Mouse (Mus musculus): Measurements from ENCODE around the gene Stmnd1.
A peak's percentile ranks its signal among the peaks of the same experiment; 100 is the strongest.
"Not testable (repeated sequence)": the region's sequence is repeated elsewhere in the genome, so short reads cannot be mapped to it uniquely, and the experiment has no call there.

The Stmnd1 gene

GRCm38 (mm10) chr13:46273453-46274110 lies at the start of gene Stmnd1:
Stmnd1 (plus strand) TSS chr13:46273721.
- no peak for DNase-seq (ENCODE audit: low spot score in 2 of 2)

GRCm38 (mm10) chr13:46226956-46227355 lies 46.6 kb upstream of the Stmnd1 start:
- DNase-seq (ENCODE audit: low spot score in 2 of 2): no peak

GRCm38 (mm10) chr13:46227486-46227885 lies 46.0 kb upstream of the Stmnd1 start:
- no peak for DNase-seq (ENCODE audit: low spot score in 2 of 2)

DNA sequence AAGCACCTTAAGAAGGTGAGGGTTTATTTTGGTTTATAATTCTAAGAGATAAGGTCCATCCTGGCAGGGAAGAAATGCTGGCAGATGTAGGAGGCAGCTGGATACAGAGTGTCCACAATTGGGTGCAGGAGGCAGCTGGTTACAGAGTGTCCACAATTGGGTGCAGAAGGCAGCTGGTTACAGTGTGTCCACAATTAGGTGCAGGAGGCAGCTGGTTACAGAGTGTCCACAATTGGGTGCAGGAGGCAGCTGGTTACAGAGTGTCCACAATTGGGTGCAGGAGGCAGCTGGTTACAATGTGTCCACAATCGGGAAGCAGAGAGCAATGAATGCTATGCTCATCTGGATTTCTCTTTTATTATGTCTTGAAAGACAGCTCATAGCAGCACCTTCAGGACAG lies 44.8 kb upstream of the Stmnd1 start:
- not testable (repeated sequence) for DNase-seq (ENCODE audit: low spot score in 2 of 2)

- no peak for DNase-seq (ENCODE audit: low spot score in 2 of 2)
These were observed 41.9 kb upstream of the Stmnd1 start for GRCm38 (mm10) chr13:46231514-46232085.

DNA sequence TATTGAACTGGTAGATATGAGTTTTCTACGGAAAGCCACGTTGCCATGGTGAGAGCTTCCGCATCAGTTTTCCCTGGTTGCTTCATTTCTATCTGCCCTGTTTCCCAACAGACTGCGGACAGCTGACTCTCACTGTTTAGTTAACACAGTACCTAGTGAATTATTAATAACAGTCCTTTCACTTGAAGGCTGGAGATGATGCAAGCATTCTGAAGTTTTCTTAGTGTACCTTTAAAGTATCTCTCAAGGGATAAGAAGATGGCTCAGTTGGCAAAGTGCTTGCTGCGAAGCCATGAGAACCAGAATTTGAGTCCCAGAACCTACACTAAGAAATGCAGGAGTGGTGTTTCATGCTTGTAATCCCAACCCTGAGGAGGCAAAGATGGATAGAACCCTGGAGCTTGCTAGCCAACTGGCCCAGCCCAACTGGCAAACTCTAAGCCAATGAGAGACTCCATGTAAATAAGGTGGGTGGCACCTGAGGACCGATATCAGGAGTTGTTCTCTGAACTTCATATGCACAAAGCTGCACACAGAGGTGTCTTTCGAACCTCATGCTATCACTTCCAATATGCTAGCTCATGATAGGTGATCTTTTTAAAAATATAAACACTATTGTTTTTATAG lies 35.7 kb upstream of the Stmnd1 start:
- no peak for DNase-seq (ENCODE audit: low spot score in 2 of 2)

GRCm38 (mm10) chr13:46238796-46239195 lies 34.7 kb upstream of the Stmnd1 start:
- no peak for DNase-seq (ENCODE audit: low spot score in 2 of 2)

DNA sequence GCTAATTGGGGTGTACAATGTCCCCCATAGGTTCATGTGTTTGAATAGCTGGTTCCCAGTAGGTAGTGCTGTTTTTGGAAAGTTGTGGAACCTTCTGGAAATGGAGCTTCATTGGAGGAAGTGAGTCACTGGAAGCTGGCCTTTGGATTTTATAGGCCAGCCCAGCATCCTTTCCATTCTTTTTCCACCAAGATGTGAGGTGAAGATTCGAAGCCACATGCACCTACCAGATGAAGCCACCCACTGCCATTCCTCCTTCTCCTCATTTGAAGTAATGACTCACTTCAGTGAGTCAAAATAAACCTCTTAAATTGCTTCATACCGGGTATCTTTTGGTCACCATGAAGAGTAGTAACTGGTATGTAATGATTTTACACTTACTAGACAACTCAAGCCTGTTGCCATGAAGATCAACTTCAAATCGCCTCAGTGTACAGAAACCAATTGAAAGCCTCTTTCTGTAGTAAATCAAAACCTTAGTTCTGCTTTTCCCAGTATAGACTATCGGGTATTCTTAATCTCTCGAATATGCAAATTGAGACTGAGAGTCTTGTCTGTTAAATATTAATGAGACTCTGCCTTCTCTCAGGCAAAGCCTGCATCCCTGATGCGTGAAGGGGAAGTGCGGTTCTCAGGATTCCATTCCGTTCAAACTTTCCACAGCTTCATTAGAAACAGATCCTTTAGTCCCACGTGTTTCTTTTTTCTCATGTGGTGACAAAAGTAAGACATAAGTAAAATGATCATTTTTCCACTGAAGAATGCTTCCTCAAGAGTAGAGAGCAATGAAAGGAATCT lies 31.9 kb upstream of the Stmnd1 start:
- DNase-seq (ENCODE audit: low spot score in 2 of 2): no peak

DNA sequence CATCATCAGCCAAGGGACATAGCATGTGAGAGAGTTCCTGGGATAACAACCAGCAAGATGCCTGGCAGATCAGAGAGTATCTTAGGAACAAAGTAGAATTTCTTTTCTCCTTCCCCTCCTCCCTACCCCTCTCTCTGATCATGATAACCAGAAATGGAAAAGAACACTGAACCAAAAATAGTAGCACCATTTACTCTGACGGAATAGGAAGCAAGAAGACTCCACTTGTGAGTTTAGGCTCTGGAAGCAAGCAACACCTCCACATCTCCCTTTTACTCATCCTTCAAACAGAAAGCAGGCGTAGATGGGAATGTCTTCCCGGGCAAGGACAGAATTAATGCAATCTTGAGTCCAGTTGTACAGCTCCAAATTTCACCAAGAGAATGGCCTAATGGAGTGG lies 19.8 kb upstream of the Stmnd1 start:
- no peak for DNase-seq (ENCODE audit: low spot score in 2 of 2)

DNA sequence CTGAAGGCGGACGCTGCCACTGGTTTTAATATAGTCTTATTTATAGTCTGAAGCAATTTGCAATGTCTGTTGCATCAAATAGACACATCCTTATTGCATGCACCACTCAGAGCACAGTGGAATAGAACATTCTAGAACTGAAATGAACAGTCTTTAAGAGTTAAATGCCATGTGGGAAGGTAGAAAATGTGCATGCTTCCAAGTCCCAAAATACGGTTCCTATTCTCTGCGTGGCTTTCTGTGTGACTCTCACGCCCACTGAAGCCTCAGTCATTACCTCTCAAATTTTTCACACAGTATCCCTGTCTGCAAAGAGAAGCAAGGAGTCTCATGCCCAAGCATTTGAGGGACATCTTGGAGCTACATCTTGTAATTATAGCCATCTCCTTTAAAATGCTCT lies 19.4 kb upstream of the Stmnd1 start:
- DNase-seq (ENCODE audit: low spot score in 2 of 2): no peak

DNA sequence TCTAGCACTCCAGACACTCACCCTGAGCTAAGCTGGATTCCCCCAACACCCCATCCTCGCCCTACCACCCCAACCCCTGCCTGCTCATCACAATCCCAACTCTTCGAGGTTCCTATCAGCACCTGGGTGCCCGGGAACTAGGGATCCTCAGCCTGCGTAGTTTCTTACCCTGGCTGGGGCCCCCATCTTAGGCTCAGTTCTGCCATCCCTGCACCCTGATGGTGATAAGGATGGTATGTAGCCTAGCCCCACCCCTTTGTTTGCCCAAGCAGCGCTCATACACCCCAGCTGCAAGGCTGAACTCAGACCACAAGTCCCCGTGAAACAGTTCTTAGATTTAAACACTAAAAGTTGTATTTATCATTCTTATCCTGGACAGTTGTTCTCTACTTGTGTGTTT lies 17.9 kb upstream of the Stmnd1 start:
- peak in 1 of 2 experiments; percentile 8 for DNase-seq (ENCODE audit: low spot score in 2 of 2)

DNA sequence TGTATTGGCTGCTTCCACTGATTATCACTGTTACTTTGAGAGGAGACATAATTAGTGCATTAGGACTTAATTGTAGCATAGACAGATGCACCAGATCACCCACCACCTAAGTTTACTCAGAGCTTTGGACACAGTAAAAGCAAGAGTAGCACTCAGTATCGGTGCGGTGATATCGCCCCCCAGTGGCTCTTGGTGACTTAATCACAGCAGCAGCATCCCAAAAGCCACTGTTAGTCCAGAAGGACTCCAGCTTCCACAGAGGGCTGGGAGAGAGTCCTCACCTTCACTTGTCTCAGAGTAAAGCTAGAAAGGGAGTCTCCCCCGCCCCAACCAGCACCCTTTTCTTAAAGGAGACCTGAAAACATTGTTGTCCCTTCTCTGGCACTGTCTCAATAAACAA lies 15.7 kb upstream of the Stmnd1 start:
- peak in 1 of 2 experiments; percentile 32 for DNase-seq (ENCODE audit: low spot score in 2 of 2)

DNA sequence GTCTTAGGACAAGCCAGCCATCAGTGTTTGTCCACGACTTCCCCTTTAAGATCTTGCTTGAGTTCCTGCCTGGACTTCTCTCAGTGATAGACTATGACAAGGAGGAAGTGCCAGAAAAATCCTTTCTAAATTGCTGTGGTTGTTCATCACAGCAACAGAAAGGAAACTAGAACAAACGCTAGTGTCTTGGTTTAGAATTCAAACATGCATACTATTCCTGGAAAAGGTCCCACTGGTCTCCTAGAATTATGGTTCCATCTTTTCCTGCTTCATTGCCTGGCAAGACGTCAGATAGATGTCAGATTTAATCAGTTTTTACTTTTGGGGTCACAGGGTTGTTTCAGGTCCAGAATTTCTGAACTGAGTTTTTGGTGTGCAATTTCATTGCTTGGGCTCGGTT lies 14.0 kb upstream of the Stmnd1 start:
- no peak for DNase-seq (ENCODE audit: low spot score in 2 of 2)

DNA sequence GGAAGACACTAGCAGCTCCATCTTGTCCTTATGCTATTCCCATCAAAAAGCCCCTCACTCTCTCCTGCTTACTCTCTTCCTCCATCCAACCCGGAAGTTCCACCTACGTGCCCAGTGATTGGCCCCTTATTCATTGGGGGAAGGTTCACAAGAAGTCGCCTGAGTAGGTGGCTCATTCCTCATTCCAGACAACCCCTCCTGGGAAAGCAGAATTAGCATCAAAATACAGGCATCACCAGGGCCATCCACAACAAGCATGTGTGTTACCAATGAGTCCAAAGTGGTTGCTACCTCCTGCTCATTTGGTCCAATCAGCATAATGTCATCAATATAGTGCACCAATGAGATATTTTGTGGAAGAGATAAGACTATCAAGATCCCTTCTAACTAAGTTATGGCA lies 12.3 kb upstream of the Stmnd1 start:
- DNase-seq (ENCODE audit: low spot score in 2 of 2): no peak

- no peak for DNase-seq (ENCODE audit: low spot score in 2 of 2)
These were observed 5.7 kb upstream of the Stmnd1 start for GRCm38 (mm10) chr13:46267783-46268182.

- no peak for DNase-seq (ENCODE audit: low spot score in 2 of 2)
These were observed 5.2 kb upstream of the Stmnd1 start for GRCm38 (mm10) chr13:46268341-46268740.

DNA sequence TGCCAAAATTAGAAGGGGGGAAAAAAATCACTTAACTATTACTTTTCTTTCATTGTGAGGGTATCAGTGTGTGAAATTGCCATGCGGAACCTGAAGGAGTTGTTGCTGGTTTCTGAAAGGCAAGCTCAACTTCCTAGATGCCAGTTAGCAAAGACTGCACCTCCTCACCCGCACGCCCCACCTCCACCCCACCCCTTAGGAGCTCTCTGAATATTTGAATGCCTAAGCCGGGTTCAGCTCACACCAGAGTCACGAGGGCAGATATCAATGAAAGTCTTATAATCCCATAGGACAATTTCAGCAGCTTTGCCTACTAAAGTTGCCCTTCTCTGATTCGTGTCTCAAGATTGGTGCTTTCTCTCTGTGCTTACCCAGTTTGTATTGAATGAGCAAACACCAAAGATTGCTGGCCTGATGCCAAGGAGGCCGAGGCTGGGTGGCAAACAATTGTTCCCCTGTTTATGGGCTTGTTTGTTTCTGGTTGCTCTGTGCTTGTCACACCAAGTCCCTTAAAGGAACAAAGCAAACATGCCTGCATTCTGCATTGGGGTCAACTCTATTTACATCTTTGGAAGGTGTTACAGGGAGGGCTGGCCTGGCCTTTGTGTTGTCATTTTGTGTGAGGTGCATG lies 4.6 kb upstream of the Stmnd1 start:
- DNase-seq (ENCODE audit: low spot score in 2 of 2): no peak

DNA sequence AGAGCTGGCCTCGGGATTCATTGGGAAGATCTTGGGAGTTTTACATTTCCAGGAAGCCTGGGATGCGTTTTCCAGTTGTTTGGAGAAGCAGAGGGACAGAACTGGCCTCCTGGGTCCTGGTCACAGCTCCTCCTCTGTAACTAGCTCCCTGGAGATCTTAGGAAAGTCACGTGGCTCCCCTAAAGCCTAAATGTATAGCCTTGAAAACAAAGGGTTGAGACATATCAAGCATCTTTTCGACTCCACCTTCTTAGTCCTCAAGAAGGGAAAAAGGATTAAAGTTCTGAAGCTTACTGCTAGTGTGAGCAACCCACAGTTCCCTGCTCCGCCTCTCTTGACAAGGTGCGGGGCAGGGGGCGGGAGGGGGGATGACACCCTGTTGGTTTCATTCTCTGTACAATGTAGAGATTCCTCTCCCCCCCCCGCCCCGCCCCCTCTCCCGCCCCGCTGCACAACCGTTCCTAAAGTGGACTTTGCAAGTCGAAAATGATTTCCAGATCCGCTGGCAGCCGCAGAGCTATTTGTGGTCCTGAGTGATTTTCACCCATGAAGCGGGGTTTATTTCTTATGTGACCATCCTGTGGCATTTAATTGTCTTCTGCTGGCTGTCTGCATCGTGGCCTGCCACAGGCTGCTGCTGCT lies 589 bp upstream of the Stmnd1 start:
- no peak for DNase-seq (ENCODE audit: low spot score in 2 of 2)

GRCm38 (mm10) chr13:46275701-46276100 lies 2.2 kb downstream of the Stmnd1 start:
- DNase-seq (ENCODE audit: low spot score in 2 of 2): no peak

GRCm38 (mm10) chr13:46282543-46282942 lies 9.0 kb downstream of the Stmnd1 start:
- DNase-seq (ENCODE audit: low spot score in 2 of 2): no peak

DNA sequence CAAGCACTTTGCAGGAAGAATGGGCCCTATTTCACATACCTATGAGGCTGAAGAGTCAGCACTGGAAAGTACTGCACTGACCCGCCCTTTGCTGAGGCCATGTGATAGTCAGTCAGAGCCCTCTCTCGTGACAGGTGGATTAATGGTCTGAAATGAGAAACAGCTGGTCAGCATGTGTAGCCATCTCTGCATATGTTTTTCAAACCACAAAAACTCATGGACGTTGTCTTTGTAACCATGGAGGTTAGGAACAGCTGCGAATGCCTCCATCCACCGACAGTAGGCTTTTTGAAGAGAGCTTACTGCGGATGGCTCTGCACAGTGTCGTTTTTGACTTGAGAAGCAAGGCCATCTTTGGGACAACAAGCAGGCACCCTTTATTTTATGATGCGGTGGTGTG lies 14.3 kb downstream of the Stmnd1 start:
- no peak for DNase-seq (ENCODE audit: low spot score in 2 of 2)

DNA sequence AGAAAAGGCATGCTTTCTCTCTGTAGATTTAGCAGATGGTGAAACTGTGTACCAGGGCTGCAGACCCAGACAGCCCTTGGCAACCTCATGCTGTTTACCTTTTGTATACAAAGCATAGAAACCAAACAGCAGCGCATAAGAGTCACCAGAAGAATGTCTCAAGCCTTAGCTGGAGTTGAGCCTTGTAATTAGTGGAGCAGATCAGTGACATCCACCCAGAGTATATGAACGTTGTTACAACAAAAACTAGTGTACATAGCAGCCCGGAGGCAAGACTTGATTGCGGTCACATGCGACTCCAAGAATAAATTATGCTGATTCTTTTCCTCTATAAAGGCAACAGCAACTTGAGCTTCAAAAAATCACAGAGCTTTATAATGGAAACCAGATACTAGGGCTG lies 14.9 kb downstream of the Stmnd1 start:
- no peak for DNase-seq (ENCODE audit: low spot score in 2 of 2)
